Mouse (Mus musculus) R1 (cell line): ENCODE results near the gene Prr11.
"Not testable (repeated sequence)": the region's sequence is repeated elsewhere in the genome, so short reads cannot be mapped to it uniquely, and the experiment has no call there.

ENCODE experiments used
- DNase-seq: peaks from one replicate; pipeline ENCODE4 v3.0.0-alpha.2; 2018; ENCODE audit warnings: low read depth, low spot score

Prr11 gene

DNA sequence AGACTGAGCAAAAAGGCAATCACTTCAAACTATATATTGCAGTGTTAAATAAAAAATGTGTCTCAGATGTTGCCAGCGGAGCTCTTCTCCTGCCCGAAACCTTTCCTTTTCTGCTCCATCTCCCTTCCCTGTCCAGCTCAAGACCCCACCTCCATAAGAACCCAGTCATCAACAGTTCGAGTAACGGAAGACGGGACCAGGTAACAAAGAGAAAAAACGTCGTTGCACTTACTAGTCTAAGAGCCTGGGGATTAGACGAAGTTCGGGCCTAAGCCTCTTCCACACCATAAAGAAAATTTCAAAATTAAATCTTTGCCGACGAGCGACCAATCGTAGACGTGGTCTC lies at the start of gene Prr11:
Prr11 (minus strand) TSS at position 300 of the 346 bp plus-strand sequence.
- DNase-seq = no peak

DNA sequence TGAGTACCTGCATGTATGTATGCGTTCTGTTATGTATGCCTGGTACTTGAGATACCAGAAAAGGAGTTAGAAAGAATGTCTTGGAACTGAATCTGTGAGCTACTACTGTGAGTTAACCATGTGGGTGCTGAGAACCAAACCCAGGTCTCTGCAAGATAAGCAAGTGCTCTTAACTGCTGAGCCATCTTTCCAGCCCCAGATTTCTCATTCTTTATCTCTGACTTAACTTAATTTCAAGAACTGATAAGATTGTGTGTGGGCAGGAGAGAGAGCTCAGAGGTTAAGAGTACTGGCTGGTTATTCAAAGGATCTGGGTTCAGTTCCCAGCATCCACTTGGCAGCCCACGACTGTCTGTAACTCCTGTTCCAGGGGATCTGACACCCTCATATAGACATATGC lies 49.5 kb upstream of the Prr11 start:
- no peak for DNase-seq

DNA sequence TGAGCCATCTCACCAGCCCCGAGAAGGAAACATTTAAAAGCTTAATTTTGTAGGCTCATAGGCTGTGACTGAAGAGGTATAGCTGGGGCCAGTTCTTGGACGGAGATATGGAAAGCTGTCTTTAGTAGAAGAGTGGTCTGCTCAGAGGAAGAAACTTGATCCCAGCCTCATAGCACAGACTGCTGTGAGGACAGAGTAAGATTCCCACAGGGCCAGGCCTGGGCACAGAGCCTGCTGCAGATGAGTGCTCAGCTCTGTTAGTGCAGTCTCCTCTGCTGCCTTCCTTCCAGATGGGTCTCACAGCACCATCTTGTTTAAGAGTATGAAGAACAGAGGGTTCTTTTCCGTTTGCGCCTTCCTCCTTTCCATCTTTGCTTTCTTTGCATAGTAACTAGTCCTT lies 27.7 kb upstream of the Prr11 start:
- DNase-seq = no peak

DNA sequence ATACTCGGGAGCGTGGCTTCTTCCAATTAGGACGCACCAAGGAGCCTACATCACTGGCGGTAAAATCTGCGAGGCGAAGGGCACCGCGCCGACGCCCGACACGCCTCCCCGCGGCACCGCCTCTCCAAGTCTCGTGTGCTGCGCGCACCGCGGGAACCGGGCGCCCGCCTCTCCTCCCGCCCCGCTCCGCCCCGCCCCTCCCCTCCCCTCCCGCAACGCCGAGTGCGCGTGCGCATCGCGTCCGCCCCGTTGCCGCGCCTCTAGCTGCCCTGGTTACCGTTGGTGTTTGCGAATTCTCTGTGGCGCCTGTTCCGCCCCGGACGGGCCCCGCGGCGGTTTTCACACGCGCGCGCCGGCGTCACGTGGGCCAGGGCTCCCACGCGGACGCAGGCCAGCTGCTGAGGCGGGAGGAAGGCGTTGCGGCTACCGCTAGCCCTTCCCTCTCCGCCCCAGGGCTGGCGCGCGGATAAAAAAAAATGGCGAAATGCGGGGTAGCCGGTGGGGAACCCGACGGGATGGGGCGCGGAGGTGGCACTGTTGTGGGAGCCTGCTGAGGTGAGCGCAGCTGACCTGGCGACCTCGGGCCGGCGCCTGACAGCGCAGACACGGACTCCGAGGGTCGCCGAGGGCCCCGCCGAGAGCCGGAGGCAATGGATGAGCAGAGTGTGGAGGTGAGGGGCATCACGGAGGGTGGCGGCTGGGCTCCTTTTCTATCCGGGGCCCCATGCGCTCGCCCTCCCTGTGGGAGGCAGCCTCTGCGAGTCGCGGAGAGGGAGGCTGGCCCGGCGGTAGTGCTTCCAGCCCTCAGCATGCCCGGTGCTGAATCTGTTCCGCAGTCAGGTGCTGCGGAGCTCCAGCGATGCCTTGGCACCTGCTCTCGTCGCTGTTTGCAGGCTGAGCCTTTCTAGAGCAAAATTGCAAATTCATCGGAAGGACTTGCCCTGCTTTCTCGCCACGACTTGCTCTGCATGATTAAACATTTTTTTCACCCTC lies 18.6 kb upstream of the Prr11 start, which contains the start of gene Trim37:
Trim37 (plus strand) TSS at position 254 of the 993 bp plus-strand sequence.
- peak; percentile 91 for DNase-seq

DNA sequence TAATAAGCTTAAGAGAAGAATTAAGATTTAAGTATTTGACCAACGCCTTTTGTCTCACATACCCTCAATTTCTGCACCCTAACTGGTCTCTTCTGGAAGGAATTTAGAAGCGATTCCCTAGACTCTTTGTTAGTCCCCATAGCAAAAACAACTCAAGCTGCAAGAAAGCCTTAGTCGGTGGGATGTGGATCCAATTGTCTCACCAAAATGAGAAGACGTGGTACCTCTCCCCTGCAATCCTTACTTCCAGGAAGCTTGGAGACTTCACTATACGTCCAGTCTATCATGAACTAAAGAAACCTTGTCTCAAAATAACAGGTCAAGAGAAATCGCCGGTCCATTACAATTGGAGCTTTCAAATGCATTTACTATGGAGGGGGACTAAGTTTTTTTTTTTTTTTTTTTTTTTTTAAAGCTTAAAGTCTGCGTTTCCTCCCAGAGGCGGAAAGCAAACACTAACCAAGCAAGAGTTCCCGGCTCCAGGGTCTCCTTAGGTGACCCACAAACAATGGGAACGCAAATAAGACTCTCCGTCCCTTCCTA lies 17.8 kb upstream of the Prr11 start:
- no peak for DNase-seq

DNA sequence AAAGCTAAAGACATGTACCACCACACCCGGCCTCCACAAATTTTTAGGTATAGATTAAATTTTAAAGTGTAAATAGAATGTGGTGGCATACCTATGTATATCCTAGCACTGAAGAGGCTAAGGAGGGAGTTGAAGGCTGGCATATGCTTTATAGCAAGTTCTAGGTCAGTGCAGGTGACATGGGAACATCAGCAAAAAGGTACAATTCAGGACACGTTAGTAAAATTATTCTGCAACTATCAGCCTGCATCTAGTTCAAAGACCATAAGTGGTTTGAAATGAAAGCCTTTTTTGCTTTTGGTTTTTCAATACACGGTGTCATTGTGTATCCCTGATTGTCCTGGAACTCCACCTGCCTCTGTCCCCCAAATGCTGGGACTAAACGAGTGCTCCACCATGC lies 17.1 kb upstream of the Prr11 start:
- no peak for DNase-seq

DNA sequence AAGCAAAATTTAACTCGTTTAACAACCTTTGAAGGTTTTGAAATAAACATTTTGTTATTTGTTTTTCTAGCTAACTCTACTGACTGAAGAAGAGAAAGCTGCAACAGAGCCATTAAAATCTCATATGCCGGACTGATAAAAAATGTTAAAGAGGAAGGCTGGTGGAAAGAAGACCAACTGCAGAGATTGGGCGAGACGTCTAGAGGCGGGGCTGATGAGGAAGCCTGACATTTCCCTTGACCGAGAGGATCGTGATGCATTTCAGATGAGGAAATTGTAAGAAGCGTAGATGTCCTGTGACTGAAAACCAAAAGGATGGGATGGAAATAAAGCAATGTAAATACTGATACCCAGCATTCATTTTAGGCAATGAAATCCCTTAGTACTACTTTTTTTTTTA lies 13.4 kb upstream of the Prr11 start:
- no peak for DNase-seq

DNA sequence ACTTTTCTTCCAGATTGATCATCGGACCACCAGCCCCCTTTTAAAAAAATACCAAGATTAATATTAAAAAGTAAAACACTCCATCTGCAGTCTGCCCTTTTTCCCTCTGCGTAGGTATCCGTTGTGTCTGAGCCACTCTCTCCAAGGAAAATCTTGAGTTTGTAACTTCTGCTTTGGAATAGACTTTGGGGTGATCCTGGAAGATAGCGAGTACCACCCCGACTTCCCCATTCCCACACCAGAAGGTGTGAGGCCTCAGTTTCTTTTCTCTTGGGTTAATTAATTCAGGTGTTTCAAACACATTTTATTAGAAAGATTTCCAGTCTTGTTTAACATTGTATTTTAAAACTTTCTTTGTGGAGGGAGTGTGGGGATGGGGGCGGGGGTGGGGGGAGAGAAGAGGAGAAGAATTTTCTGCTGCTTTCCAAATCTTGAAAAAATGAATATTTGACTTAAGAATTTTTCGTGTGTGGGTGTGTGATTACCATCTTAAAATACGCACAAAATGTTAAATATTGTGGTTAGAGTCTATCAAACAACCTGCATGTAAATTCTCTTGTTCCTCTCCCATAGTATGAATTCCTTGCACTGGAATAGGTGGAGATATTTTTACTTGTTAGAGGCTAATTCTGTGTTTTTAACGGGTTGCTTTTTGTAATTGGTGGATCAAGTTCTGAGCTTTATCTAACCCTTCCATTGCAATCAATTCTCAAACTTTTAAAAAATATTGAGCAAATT lies 1.8 kb upstream of the Prr11 start:
- DNase-seq = no peak

DNA sequence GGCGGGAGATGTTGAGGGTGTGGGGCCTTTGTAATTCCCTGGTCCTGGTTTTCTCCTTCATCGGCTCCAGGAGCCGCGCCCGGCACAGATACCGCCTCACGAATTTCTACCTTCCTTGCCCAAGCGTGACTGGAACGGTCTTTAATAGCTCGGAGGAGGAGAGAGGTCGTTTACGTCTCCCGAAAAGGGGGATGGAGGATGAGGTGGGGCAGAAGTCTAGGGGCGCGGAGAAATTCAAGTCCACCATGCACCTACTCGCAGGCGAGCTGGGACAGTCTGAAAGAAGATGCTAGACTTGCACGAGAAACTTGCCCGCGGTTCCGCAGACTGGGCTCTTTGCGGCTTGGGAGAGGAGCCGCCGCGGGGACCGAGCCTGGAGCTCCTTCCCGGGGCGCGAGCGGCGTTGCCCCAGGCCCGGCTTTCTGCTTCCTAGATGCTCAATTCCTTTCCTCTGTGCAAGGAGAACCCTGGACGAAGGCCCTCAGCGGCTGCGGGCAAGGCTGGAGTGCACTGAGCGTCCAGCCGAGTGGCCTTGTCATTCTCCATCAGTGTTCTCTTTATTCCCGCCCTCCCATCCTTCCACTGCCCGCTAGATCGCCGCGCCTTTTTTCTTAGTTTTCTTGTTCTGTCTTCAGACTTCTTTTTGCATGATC lies 1.1 kb upstream of the Prr11 start:
- peak; percentile 44 for DNase-seq

DNA sequence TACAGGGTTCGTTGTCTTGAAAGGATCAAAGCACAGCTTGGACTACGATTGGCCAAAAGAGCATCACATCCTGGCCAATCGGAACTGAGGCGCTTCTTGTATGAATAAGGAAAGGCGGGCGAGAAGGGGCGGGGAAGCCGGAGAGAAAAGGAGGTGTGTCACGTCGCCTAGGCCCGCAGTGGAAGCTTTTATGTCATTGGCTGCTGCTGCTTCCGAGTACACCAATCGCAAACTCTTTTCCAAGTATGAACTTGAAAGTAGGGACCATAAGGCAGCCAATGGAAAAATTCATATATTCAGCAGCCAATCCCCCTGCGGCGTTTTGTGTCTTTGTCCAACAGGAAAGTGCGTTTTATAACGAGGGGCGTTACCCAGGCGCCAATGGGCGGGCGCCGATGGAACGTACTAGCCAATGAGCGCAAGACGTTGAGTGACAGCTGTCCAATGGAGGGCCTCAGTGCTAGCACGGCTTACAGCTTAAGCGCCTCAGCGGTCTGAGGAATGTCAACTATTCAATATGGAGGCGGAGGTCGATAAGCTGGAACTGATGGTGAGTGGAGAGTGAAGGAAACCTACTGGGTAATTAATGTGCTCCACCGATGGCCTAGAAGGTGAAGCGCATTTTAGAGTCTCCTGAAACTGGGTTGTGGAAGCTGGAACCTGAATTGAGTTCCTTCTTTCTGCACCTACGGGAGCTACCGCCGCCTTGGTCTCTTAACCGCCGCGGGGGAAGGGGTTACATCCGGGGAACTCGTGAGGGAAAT lies 429 bp upstream of the Prr11 start, which contains the start of gene Ska2:
Ska2 (plus strand) TSS at position 480 of the 764 bp plus-strand sequence.
- peak; percentile 100 for DNase-seq

DNA sequence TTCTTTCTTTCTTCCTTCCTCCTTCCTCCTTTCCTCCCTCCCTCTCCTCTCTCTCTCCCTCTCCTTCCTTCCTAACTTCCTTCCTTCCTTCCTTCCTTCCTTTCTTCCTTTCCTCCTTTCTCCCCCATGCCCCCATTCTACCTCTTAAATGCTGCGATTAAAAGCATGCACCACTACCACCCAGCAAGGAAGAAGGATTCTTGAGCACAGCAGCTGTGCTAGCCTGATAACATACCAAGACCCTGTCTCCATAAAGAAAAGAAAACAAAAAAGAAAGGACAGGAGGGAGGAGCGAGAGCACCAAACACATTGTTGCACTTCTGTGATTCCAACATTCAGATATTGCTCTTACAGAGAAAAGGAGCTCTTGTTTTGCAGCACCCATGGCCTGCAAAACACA lies 21.4 kb downstream of the Prr11 start:
- DNase-seq = no peak

DNA sequence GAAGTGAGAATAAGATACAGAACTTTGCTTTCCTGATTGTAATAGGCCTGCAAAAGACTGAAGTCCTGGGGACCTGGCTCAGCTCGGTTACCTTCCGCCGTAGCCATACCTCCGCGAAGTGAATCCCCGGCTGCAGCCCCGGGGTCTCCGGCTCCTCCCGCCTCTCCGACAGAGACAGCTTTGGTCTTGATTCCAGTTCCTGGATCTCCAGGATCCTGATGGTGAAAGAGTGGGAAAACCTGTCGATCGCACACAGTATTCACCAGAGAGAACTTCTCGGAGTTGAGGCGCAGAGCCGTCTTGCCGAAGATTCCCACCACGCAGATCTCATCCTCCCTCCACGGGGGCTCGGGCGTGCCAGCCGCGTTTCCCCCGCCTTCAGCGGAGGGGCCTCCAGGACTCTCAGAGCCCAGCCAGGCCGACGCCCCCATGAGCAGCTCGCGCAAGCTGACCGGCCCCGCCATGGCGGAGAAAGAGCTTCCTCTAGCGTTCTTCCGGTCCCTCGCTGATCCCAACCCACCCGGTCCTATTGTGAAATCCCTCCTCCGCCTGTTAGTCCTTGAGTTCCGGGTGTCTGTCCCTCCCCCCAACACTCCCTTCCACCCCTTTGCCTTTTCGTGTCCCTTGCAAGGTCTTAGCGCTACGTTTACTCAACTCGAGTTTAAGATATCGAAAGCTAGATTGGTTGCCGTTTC lies 22.1 kb downstream of the Prr11 start, which contains the start of gene Smg8:
Smg8 (minus strand) TSS at position 485 of the 695 bp plus-strand sequence.
- DNase-seq = peak; percentile 92

DNA sequence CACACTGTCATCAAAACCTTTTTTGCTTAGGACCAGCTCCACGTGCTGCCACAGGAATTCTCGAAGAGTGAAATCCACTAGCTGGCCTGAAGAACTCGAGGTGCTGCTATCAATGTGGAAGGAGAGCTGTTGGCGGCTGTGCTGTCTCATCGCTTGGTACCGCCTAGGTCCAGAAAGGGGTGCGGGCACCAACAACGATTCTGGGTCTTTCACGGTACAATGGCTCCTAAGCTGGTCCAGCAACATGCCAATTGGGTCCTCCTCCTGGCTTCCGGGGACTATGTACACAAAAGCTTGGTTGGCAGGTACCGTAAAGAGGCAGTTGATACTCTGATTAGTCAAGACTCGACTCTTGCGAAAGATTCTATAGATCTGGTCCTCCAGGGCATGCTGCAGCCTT lies 23.0 kb downstream of the Prr11 start:
- DNase-seq = no peak

DNA sequence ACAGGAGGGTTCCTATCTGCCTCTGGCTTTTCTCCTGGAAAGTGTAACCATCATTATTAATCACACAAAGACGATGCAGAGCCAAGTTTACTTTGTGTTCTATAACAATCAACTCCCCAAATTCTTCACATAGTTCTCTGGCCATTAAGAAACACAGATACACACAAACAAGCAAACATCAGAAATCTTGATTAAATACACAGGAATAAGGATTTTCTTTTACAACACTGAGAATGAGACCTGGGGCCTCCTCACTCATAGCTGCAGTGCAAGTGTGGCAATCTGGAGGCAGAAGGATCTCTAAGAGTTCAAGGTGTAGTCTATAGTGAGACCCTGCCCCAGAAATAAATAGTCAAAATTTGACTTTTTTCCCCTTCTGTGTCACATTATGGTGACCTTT lies 24.8 kb downstream of the Prr11 start:
- peak; percentile 40 for DNase-seq

DNA sequence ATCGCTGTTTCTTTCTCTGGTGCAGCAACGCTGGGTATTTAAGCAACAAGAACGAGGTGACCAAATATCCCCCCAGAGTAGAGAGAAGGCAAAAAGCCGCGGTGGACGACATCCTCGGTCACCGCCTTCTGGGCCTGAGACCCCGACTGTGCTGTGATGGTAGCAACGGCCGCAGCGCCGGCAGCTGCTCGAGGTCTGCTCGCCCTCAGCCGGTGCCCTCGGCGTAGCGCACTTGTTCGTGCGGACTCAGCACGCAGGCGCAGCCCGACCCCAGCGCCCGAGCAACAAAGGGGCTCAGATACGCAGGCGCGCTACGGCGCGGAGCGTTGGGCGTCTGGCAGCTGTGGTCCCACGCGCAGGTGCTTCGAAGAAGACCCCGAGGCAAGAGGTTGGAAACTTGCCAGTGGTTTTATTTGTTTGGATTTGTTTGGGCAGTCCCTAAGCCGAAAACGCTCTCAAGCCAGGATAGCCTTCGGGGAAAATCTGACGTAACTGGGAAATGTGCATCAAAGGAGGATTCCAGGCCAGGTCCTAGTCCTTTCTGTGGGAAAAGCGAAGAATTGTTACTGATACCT lies 34.6 kb downstream of the Prr11 start, which contains the start of gene Gdpd1:
Gdpd1 (minus strand) TSS at position 197 of the 575 bp plus-strand sequence.
- peak; percentile 90 for DNase-seq

DNA sequence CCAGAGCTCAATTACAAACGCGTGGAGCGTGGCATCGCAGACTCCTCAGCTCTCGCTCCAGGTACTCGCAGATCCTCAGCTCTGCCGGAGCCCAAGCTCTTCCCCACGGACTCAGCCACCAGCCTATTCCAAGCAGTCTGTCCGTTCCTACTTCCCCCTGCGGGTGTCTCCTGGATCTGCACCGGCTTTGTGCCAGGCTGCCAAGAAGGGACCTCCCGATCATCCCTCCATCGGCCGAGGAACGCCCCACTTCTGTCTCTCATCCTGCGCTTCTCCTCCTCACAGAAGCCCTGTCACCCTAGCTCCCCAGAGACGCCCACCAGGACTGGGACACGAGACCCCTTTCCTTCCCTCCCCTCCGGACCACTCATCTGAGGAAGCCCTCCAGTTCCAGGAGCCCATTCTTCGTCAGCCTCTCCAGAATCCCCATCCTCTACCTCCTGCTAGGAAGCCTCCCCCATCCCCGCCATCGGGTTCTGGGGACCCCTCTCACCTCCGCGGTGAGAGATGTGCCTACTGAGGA lies 35.1 kb downstream of the Prr11 start:
- peak; percentile 75 for DNase-seq

DNA sequence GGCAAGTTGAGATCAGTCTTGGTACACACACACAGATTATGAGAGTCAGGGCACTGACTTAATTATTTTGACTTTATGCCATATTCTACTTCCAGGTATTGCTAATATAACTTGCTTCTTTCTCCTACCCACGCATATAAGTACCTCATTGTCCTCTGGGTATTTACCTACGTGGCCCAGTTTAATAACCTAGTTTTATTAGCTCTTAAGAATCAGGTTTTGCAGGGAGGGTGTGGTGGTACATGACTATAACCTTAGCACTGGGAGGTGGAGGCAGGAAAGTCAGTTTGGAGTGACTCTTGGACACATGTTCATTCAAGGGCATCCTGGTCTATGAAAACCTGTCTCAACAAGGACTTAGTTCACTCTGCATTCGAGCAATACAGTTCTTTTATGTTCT lies 46.4 kb downstream of the Prr11 start:
- DNase-seq = no peak

DNA sequence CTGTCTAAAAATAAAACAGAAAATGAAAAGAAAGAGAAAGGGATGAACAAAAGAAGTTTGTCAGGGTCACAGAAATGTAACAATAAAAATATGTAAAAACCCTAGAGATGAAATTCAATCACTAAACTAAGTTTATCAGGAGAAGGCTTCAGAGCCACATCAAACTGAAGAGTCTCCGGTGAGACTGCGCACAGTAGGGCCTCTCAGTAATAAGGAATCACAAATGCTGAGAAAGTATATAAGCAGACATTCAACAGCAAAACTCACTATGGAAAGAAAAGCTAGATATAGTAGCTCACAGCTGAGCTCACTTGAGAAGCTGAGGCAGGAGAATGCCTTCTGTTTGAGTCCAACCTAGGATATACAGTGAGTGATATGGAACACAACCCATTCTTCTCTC lies 48.1 kb downstream of the Prr11 start:
- no peak for DNase-seq

DNA sequence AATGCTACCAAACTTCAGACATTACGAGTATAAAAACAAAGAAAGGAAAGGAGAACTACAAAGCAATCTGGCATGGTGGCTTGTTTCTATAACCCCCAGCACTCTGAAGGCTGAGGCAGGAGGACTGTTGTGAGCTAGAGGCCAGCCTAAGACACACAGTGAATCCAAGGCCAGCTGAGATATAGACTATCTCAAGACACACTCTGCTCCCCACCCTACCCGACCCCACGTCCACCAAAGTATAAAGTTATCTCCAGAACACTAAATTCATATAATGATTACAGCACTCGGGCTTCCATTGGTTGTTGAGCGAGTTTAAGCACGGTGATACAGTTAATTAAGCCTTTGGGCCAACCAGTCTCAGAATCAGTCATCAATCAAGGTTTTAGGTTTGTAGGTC lies 52.2 kb downstream of the Prr11 start:
- DNase-seq = no peak

DNA sequence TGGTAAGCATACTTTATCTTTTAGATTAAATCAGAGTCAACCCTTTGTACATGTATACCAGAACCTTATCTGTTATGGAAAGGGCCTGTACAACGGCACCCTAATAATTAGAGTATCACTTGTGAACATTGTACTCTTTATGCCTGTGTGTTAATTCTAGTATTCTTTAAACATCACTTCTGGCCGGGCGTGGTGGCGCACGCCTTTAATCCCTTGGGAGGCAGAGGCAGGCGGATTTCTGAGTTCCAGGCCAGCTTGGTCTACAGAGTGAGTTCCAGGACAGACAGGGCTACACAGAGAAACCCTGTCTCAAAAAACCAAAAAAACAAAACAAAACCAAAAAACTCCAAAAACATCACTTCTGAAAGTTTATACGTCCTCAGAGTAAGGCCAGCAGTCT lies 59.6 kb downstream of the Prr11 start:
- not testable (repeated sequence) for DNase-seq
